Mouse (Mus musculus): ENCODE measurements at regions not wholly inside any gene's neighbourhood (a gene's known extent, or its start where the extent isn't known, plus 50 kb on each side); places are given as distances from the start of the nearest gene placed in this dataset.

DNA sequence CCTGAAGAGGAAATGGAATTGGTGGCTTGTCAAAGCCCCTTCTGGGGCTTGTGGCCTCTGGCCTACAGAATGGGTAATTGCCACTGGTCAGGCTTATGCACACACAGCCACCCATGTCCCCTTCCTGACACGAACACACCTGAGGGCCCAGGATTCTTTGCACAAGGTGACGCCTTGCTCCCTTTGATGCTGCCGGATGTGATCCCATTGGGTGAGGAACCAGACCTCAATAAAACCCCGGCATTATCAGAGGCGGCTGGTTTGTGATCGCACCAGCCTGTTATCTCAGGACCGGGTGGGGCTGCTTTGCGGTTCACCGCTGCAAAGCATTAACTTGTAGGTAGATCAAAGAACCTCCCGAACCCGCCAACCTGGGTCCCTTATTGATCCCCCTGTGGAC lies 270.5 kb downstream of the Sox9 start:
- Histone ChIP-seq H3K4me3 (replicated peaks; ENCODE audit: extremely low read depth, low read depth, low read length) (no peak overlapping the region), H3K4me1 (ENCODE audit: control insufficient read depth, insufficient read depth, low read length) (peaks cover 5% of the 10 kb centered on the region)
- no peak for DNase-seq
- 95% methylated on average over 11 of the region's 11 CpGs for WGBS
- no peak for TF ChIP-seq CTCF (IDR thresholded peaks at IDR 0.05; ENCODE audit: insufficient read depth, low read length)
- no peak for TF ChIP-seq POLR2A (IDR thresholded peaks at IDR 0.05; ENCODE audit: borderline replicate concordance, extremely low read depth, low read depth, low read length)

DNA sequence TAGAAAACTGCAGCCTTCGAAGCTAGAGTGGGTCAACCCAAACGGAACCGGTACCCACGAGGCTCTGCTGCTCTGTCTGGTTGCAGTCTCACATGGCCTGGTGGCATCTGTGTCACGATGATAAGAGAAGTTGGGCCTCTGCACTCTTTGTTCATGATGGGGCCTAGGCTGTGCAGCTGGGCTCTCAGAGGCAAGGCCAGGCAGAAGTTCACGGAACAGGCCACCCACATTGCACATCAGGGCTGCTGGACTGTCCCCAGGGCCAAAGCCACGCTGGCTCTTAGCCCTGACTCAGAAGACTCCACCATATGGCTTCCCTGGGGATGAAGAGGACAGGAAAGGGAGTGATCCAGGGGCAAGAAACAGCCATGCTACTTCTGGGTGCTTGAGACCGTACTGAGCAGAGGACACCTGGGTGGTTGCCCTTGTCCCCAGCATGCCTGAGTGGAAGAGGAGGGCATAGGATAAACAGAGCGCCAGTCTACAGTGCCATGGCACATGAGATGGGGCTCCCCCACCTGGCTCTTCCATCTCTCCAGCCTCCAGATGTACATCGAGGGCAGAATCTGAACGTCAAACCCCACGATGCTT lies 274.1 kb downstream of the Sox9 start:
- DNase-seq = no peak
- Histone ChIP-seq H3K4me1 (ENCODE audit: control insufficient read depth, insufficient read depth, low read length) (peaks cover 5% of the 10 kb centered on the region), H3K4me3 (replicated peaks; ENCODE audit: extremely low read depth, low read depth, low read length) (no peak overlapping the region)
- no peak for TF ChIP-seq POLR2A (IDR thresholded peaks at IDR 0.05; ENCODE audit: borderline replicate concordance, extremely low read depth, low read depth, low read length)
- no peak for TF ChIP-seq CTCF (IDR thresholded peaks at IDR 0.05; ENCODE audit: insufficient read depth, low read length)
- WGBS = 63% methylated on average over 12 of the region's 12 CpGs

DNA sequence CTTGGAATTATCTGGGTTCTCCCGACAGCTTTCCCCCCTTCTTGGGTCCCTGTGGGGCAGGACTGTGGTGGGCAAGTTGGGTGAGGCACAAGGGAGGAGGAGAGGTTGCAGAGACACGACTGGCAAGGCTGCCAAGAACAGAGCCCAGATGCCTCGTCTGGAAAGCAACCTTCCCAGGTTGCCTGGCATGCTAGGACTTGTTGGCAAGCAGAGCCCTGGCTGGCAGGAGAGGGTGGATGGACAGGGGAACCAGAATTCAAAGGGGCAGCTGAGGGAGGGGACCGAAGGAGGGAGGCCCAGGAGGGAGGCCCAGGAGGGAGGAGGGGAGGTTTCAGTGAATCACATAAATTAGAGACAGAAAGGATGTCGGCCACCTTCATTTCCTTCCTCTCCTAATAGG lies 274.8 kb downstream of the Sox9 start:
- Histone ChIP-seq H3K4me3 (replicated peaks; ENCODE audit: extremely low read depth, low read depth, low read length) (no peak overlapping the region), H3K4me1 (ENCODE audit: control insufficient read depth, insufficient read depth, low read length) (peaks cover 5% of the 10 kb centered on the region)
- no peak for DNase-seq
- WGBS = 34% methylated on average over 5 of the region's 5 CpGs
- no peak for TF ChIP-seq CTCF (IDR thresholded peaks at IDR 0.05; ENCODE audit: insufficient read depth, low read length)
- no peak for TF ChIP-seq POLR2A (IDR thresholded peaks at IDR 0.05; ENCODE audit: borderline replicate concordance, extremely low read depth, low read depth, low read length)

DNA sequence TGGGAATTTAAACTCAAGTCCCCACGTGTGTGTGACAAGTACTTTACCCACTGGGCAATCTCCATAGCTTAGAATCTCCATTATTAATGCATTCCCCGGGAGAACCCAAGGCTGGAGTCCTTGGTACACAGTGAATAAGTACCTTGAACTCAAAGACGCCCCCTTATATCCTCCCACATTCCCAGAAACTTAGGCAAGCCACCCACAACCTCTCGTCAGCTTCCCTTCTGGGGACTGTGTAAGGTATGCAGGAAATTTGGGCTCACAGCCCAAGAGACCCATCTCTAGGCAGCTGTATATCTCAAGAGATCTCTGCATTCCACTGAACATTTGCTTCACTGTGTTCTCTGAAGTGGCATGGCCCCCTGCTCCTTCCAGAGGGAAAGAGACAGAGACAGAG lies 288.3 kb downstream of the Sox9 start:
- 86% methylated on average over 4 of the region's 4 CpGs for WGBS
- Histone ChIP-seq H3K4me1 (ENCODE audit: control insufficient read depth, insufficient read depth, low read length) (no peaks in the 10 kb centered on the region), H3K4me3 (replicated peaks; ENCODE audit: extremely low read depth, low read depth, low read length) (no peak overlapping the region)
- DNase-seq = no peak
- TF ChIP-seq CTCF (IDR thresholded peaks at IDR 0.05; ENCODE audit: insufficient read depth, low read length) (no peak), POLR2A (IDR thresholded peaks at IDR 0.05; ENCODE audit: borderline replicate concordance, extremely low read depth, low read depth, low read length) (no peak)

DNA sequence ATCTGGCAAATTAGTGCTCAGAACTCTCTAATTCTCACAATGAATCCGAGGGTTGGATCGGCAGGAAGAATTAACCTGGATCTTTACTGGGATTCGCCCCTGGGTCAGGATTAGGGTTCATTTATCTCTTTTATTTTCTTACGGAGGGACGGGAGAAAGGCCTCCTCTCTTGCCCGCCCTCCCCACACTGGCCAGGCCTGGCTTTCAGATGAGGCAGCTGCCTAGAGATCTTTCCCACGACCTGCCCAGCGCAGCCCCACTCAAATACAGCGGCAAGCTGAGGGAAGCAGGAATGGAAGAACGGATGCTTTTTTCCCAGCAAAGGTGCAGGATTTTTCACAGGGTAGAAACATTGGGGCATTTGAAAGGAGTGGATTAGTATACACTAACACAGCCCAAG lies 289.9 kb downstream of the Sox9 start:
- Histone ChIP-seq H3K4me1 (ENCODE audit: control insufficient read depth, insufficient read depth, low read length) (no peaks in the 10 kb centered on the region), H3K4me3 (replicated peaks; ENCODE audit: extremely low read depth, low read depth, low read length) (no peak overlapping the region)
- no peak for TF ChIP-seq CTCF (IDR thresholded peaks at IDR 0.05; ENCODE audit: insufficient read depth, low read length)
- TF ChIP-seq POLR2A (IDR thresholded peaks at IDR 0.05; ENCODE audit: borderline replicate concordance, extremely low read depth, low read depth, low read length) = no peak
- WGBS = 78% methylated on average over 10 of the region's 10 CpGs
- DNase-seq = no peak

DNA sequence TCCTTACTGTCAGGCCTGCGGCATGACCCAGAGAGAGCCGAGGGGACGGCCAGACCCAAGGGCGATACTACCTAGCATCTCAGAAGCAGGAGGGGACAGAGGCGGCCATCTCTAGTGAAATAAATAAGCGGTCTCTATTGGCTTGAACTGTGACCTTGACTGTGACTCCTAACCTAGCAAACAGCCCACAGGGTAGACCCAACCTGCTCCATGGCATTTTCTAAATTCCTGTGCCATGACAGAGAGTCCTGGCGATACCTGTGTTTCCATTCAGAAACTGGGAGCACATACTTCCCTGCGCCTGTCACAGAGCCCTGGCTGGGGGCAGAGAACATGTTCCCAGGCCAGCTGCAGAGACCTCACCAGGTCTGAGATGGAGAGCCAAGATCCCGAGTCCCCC lies 292.3 kb downstream of the Sox9 start:
- 79% methylated on average over 9 of the region's 9 CpGs for WGBS
- no peak for DNase-seq
- TF ChIP-seq CTCF (IDR thresholded peaks at IDR 0.05; ENCODE audit: insufficient read depth, low read length) = no peak
- TF ChIP-seq POLR2A (IDR thresholded peaks at IDR 0.05; ENCODE audit: borderline replicate concordance, extremely low read depth, low read depth, low read length) = no peak
- H3K4me3 ChIP-seq (replicated peaks; ENCODE audit: extremely low read depth, low read depth, low read length) = no peak overlapping the region
- no peaks in the 10 kb centered on the region for H3K4me1 ChIP-seq (ENCODE audit: control insufficient read depth, insufficient read depth, low read length)

DNA sequence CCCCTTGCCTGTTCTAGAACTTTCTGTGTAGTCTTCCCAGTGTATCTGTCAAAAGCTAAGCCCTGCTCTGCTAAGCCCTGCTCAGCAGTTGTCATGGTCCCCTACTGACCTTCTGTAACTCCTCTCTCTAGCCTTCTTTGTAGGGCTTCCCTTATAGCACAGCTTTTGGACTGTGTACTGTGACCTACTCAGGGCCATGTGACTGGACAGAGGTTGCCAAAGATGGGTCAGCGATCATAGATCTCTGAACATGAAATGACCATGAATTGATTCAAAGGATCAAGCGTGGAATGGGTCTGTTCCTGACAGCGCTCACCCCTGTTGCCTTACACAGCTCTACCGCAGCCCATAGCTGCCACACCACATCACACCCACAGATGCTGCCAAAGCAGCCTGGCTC lies 294.3 kb downstream of the Sox9 start:
- 96% methylated on average over 4 of the region's 4 CpGs for WGBS
- no peak for DNase-seq
- Histone ChIP-seq H3K4me3 (replicated peaks; ENCODE audit: extremely low read depth, low read depth, low read length) (no peak overlapping the region), H3K4me1 (ENCODE audit: control insufficient read depth, insufficient read depth, low read length) (no peaks in the 10 kb centered on the region)
- TF ChIP-seq POLR2A (IDR thresholded peaks at IDR 0.05; ENCODE audit: borderline replicate concordance, extremely low read depth, low read depth, low read length) (no peak), CTCF (IDR thresholded peaks at IDR 0.05; ENCODE audit: insufficient read depth, low read length) (no peak)

DNA sequence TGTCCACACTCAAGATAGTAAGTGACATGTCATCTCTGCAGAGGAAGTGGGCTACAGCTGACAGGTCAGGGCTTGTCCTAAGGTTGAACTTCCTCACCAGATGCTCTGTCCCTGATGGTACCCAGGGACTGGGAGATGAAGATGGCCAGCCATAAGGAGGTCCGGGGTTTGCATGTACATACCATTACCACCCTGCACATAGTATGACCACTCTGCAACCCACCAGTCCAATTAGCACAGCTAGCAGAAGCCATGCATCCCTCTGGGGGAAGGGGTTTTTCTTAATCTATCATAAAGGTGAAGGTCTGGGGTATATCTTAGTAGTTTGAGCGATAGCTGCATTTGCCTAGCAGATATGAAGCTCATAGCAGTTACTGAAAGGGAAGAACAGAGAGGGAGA lies 298.3 kb downstream of the Sox9 start:
- WGBS = 74% methylated on average over 2 of the region's 2 CpGs
- TF ChIP-seq CTCF (IDR thresholded peaks at IDR 0.05; ENCODE audit: insufficient read depth, low read length) = no peak
- TF ChIP-seq POLR2A (IDR thresholded peaks at IDR 0.05; ENCODE audit: borderline replicate concordance, extremely low read depth, low read depth, low read length) = no peak
- no peak for DNase-seq
- Histone ChIP-seq H3K4me1 (ENCODE audit: control insufficient read depth, insufficient read depth, low read length) (no peaks in the 10 kb centered on the region), H3K4me3 (replicated peaks; ENCODE audit: extremely low read depth, low read depth, low read length) (no peak overlapping the region)

DNA sequence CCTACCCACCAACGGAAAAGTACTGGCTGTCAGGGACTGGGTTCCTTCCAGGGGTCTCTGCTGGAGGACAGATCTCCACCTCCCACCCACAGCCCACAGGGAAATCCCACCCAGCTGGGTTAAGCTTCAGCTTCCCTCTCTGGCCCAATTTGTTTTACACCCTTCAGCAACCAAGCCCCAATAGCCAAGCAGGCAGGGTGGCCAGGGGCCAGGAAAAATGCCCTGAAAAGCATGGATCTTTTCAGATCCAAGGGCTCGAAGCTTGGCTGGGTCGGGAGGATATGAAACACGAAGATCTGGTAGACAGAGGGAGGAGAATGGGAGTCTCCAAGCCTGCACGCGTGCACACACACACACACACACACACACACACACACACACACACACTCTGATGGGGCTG lies 302.4 kb downstream of the Sox9 start:
- 77% methylated on average over 6 of the region's 6 CpGs for WGBS
- DNase-seq = no peak
- Histone ChIP-seq H3K4me3 (replicated peaks; ENCODE audit: extremely low read depth, low read depth, low read length) (no peak overlapping the region), H3K4me1 (ENCODE audit: control insufficient read depth, insufficient read depth, low read length) (no peaks in the 10 kb centered on the region)
- TF ChIP-seq POLR2A (IDR thresholded peaks at IDR 0.05; ENCODE audit: borderline replicate concordance, extremely low read depth, low read depth, low read length) (no peak), CTCF (IDR thresholded peaks at IDR 0.05; ENCODE audit: insufficient read depth, low read length) (no peak)

DNA sequence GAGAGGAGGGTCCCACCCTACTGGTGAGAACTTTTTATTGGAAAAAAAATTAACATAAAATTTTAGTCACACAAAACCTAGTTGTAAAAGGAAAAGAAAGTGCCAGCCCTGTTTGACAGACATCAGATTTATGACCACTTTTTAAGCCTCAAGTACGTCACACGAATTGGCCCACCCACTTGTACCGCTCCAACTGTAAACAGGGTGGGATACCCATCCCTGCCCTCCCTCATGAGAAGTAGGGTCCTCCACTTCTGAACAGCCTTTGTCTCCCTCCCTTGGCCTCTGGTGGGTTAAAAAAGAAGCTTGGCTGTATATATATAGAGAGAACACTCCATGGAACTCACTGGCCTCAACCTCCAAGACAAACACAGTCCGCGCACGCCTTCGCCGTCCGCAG lies 303.5 kb downstream of the Sox9 start:
- no peak for TF ChIP-seq POLR2A (IDR thresholded peaks at IDR 0.05; ENCODE audit: borderline replicate concordance, extremely low read depth, low read depth, low read length)
- no peak for TF ChIP-seq CTCF (IDR thresholded peaks at IDR 0.05; ENCODE audit: insufficient read depth, low read length)
- 72% methylated on average over 9 of the region's 9 CpGs for WGBS
- Histone ChIP-seq H3K4me3 (replicated peaks; ENCODE audit: extremely low read depth, low read depth, low read length) (no peak overlapping the region), H3K4me1 (ENCODE audit: control insufficient read depth, insufficient read depth, low read length) (no peaks in the 10 kb centered on the region)
- no peak for DNase-seq
